Mouse (Mus musculus) lung, postnatal 25 days (tissue): ENCODE results near the gene P4hb.

Experiments
- DNase-seq: peaks from one replicate; pipeline ENCODE4 v3.0.0; 2022; ENCODE audit warnings: low spot score

The P4hb gene

GRCm38 (mm10) chr11:120572752-120573584, at the start of gene P4hb:
Gene P4hb (minus strand): TSS chr11:120573253.
- DNase-seq, result peak; percentile 100

GRCm38 (mm10) chr11:120622805-120623204, 49.8 kb upstream of the P4hb start:
- DNase-seq, result no peak

- DNase-seq, result no peak
These were observed 47.1 kb upstream of the P4hb start for GRCm38 (mm10) chr11:120620195-120620594.

- no peak for DNase-seq
These were observed 45.8 kb upstream of the P4hb start for GRCm38 (mm10) chr11:120618619-120619535.

DNA sequence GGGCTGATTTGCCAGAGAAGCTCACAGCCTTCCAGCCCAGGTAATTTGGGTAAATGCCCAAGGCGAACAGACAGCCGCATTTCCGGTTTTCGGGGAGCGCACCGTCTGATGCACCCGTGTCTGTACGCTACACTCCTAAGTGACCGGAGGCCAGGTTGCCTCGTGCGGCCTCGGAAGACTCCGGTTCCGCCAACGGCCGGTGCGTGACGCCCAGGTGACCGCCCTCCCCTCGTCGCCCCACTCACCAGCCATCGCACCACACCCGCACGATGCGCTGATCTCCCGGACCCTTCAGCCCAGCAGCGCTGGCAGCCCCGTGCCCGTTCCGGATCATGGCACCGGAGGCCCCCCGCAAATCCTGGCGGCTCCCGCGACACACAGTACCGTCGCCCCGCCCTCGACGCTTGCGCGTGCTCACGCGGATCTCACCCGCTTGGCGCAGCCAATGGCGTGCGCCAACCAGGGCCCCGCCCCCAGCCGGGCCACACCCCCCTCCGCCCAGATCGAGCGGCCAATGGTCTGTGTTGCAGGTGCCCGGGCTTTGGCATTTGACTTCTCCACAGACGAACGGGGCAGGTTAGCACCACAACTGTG, 44.6 kb upstream of the P4hb start, which contains the start of gene Pcyt2:
Pcyt2 (minus strand) TSS at position 418 of the 594 bp plus-strand sequence.
- DNase-seq, result peak; percentile 93

DNA sequence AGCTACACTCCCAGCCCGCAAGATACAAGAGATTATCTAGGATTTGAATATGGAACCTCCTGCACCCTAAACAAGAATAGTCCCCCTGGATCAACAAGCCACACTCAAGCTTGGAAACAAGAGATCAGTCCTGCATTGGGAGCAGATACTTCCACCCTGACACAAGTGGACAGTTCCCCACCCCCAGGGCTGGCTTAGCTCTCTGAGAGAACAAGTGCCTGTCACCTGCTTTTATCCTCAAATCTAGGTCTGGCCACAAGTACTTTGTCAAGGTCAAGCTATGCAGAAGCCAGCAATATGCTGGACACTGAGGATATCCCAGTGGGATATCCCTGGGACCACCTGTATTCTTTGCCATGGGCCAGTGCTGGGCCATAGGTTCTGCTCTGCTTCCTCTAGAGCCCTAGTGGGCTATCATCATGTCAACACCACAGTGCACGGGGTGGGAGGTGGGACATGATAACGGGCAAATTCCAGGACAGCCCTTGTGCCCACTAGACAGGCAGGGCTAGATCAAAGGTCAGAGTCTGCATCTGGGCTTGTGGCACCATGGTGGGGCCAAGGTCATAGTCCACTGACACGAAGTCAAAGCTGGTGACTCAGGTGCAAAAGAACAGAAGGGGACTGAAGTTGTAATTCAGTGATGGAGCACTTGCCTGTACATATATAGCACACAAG, 43.7 kb upstream of the P4hb start:
- no peak for DNase-seq

- no peak for DNase-seq
These were observed 42.7 kb upstream of the P4hb start for GRCm38 (mm10) chr11:120615606-120616203.

DNA sequence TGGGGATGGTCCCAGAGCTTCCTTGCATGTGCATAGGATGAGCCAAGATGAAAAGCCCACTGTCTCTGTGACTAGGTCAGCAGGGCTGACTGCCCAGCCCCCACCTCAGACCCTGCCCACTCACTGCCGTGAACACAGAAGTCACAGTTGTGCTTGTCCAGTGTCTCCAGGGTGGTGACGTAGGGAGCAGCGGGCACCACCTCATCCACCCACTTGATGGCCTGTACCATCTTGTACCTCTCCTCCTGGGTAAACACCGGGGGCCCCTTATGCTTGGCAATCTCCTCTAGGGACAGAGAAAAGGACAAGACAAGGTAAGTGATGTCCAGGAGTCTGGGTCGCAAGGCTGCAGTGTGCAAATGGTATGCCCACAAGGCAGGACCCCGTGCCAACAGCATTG, 42.1 kb upstream of the P4hb start:
- no peak for DNase-seq

DNA sequence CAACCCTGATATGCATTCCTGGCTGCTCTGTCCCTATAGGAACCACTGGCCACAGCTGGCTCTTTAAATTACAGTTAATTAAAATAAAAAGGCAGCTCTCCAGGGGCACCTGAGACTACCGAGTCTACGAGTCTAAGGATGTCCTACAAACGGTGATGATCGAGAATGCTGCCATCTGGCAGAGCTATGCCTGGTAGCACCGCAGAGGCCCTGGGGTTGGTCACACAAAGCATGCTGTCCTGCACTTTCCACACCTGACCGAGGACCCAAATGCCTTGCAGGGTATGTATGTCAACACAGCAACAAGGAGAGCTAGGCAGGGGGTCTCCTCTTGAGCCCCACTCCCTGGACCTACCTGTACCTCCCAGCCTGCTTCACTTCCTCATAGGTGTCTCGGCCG, 40.9 kb upstream of the P4hb start:
- no peak for DNase-seq

GRCm38 (mm10) chr11:120613481-120613972, 40.5 kb upstream of the P4hb start:
- no peak for DNase-seq

- DNase-seq, result peak; percentile 68
These were observed 39.7 kb upstream of the P4hb start for GRCm38 (mm10) chr11:120612763-120613162.

DNA sequence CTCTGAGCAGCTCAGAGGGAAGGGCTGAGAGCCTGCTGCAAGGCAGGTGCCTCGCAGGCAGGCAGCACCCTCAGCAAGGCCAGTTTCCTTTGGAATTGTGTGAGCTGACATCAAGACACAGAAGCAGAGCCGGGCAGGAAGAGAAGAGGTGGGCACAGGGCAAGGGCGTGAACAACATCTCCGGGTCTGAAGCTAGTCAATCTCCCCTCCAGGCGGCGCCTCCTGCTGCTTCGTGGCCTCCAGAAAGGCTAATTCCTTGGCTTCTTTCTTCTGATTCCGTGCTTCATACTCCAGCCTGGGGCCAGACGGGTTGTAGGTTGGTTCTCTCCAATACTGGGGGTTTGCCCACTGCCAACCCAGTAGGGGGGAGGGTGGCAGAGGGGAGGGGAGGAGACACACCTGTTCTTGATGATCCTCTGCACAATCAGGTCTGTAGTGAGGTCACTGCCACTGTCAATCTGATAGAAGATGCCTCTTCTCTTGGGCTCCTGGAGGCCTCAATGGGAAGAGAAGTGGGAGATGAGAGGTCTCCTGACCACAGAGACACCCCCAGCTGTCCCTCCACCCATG, 37.5 kb upstream of the P4hb start:
- no peak for DNase-seq

DNA sequence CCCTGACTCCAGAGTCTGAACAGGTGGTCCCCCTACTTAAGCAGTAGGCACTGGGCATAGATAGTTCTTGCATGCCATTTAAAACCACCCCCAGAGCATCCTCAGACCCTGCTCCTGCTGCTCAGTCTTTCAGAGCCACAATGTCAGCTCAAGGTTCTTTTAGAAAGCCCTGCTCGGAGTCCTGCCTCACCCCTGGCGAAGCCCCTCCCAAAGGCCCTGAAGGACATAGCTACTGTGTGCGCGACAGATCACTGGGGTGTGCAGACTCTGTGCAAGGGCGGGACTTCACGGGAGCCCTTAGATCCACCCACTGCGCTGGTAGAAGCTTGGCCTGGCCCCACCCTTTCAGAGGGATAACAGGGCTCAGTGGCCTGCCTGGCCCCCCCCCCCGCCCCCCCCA, 36.2 kb upstream of the P4hb start:
- no peak for DNase-seq

DNA sequence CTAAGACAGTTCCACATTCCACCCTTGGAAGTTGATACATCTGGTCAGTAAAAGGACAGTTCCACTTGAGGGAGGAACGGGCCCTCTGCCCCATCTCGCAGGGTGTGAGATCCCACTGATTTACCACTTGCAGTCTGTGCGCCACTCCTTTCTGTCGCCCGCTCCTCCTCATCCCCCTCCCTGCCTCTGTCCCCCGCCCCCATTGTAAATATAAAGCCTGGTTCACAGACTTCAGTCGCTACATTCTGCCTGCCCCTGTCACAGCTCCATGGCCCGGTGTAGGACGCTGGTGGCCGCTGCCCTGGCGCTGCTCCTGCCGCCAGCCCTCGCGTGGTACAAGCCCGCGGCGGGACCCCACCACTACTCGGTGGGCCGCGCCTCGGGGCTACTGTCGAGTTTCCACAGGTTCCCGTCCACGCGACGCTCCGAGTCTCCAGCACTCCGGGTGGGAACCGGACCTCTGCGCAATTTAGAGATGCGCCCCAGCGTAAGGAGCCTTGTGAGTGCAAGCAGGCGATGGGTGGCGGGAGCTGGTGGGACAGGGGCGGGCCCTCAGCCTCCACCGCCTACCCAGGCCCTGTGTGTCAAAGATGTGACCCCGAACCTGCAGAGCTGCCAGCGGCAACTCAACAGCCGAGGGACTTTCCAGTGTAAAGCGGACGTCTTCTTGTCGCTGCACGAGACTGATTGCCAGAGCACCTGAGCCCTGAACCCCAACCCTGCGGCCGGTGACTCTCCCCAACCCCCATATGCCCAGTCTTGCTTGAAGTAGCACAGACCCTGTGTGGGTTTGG, 35.4 kb upstream of the P4hb start, which contains the start of gene Npb:
Npb (plus strand) TSS at position 237 of the 794 bp plus-strand sequence.
- DNase-seq, result no peak

GRCm38 (mm10) chr11:120606764-120607163, 33.7 kb upstream of the P4hb start:
- DNase-seq, result no peak

- no peak for DNase-seq
These were observed 32.6 kb upstream of the P4hb start for GRCm38 (mm10) chr11:120605667-120606066.

DNA sequence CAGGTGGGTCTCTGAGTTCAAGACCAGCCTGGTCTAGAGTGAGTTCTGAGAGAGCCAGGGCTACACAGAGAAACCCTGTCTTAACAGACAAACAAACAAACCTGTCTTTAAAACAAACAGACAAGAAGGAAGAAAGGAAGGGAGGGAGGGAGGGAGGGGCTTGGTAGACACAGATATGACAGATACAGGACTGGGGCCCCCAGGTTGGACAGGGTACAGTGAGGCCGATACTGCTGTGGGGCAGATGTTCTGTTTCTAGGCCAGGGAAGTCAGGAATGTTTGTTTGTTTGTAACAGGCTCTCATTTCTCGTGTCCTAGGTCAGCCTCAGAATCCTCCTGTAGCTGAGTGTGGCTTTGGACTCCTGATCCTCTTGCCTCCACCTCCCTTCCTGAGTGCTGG, 30.5 kb upstream of the P4hb start:
- no peak for DNase-seq

DNA sequence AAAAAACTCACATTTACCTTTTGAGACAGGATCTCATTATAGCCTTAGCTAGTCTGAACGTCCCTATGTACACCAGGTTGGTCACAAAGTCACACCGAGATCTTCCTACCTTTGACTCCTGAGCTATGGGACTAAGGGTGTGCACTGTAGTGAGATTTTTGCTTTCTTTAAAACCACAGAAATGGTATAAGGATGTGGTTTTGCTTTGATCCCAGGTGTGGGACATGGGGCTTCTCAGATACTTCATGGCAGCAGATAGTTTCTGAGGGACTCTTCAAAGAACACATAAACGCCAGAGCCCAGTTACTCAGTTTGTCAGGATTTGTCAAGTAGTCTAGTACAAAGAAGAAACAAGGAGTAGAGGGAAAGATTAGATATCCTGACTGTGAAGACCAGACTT, 27.7 kb upstream of the P4hb start:
- DNase-seq, result no peak

DNA sequence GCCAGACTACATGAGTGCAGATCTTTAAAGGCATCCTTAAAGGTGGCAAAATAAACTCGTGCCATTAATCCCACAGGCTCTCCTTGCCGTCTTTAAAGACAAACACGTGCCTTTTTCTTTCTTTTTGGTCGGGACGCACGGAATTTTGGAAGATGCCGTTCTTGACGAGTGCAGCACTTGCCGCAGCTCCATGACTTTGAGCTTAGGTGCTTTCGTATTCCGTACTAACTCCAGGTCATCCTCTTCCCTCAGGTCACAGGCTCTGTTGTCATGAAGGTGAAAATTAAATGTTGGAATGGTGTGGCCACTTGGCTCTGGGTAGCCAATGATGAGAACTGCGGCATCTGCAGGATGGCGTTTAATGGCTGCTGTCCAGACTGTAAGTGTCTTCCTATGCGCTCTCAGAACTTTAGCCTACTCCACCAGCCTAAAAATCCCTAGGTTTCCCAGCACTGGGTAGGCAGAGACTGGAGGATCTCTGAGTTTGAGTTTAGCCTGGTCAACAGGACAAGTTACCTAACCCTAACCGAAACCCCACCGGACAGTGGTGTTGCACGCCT, 26.0 kb upstream of the P4hb start:
- no peak for DNase-seq
